8 mouse cellular contexts compared by ENCODE assay signal in genomic region chrX:13347027-13347840, GRCm38 (mm10).
DNase-seq lines count a peak whose midpoint lies in the region; ATAC-seq and TF ChIP-seq lines count a peak whose summit lies in the region.

No protein-coding gene starts in this region.

- DNase-seq in adipocyte (ENCODE audit: low spot score) = peak; percentile 85
- DNase-seq in gastrocnemius, postnatal 25 days = peak; percentile 62
- peak; percentile 66 to 69 for DNase-seq in left cerebral cortex, postnatal 25 days (ENCODE audit: low spot score in 2 of 2)
- peak; percentile 86 for DNase-seq in mesoderm, embryonic 11.5 days (ENCODE audit: low read depth, low spot score)
- DNase-seq in right cerebral cortex, postnatal 25 days = peak; percentile 60

- H3K9me3 ChIP-seq in intestine, embryonic 15.5 days = no peaks in the 10 kb centered on the region

- H3K36me3 ChIP-seq in intestine, embryonic 15.5 days = no peaks in the 10 kb centered on the region

- ATAC-seq in intestine, embryonic 15.5 days = peak; percentile 91
- no peak for ATAC-seq in erythroid progenitor cell, adult 5-6 weeks (replicated peaks; ENCODE audit: low FRiP score, poor library complexity, severe bottlenecking)

- peak overlapping the region; percentile 61 for H3K4me2 ChIP-seq in intestine, embryonic 15.5 days (replicated peaks)

- H3K27ac ChIP-seq in cortical plate, adult 2 months (ENCODE audit: insufficient read depth, low read length) = peak overlapping the region; percentile 94
- H3K27ac ChIP-seq in intestine, embryonic 15.5 days = peak overlapping the region; percentile 82

- H3K4me1 ChIP-seq in cortical plate, adult 2 months (ENCODE audit: control insufficient read depth, insufficient read depth, low read length) = no peaks in the 10 kb centered on the region; the same call in 1 of the 2 replicates
- no peaks in the 10 kb centered on the region for H3K4me1 ChIP-seq in intestine, embryonic 15.5 days (replicated peaks)

- peak overlapping the region; percentile 30; the same call in 1 of the 2 replicates for H3K9ac ChIP-seq in intestine, embryonic 15.5 days

- no peak for TF ChIP-seq CTCF in cortical plate, adult 2 months (IDR thresholded peaks at IDR 0.05; ENCODE audit: extremely low read depth, insufficient read depth, low read length)

- no peaks in the 10 kb centered on the region for H3K27me3 ChIP-seq in intestine, embryonic 15.5 days (replicated peaks)

- WGBS in intestine, embryonic 15.5 days = 7% methylated on average over 27 of the region's 27 CpGs

- intact Hi-C loops in left cerebral cortex, postnatal 25 days (cut with DNase I) = loop anchor here (1.0 to 10.0 kb wide), 5 partner anchors 66 to 310 kb away; no protein-coding TSS in a partner anchor

- no peak for TF ChIP-seq POLR2A in cortical plate, adult 2 months (IDR thresholded peaks at IDR 0.05; ENCODE audit: extremely low read depth, insufficient read depth, low read length)

- peak overlapping the region; percentile 70 for H3K4me3 ChIP-seq in cortical plate, adult 2 months (ENCODE audit: insufficient read depth, low read length)
- peak overlapping the region; percentile 40 for H3K4me3 ChIP-seq in intestine, embryonic 15.5 days (replicated peaks)
